Mouse (Mus musculus) stomach, postnatal 0 days (tissue): ENCODE results near the gene Il17f.

Source experiments
- CTCF ChIP-seq: IDR thresholded peaks from 2 replicates; pipeline ENCODE4 v1.5.1; 2016; ENCODE audit warnings: antibody characterized with exemption, low read depth, mild to moderate bottlenecking, moderate library complexity
- EP300 ChIP-seq: optimal IDR thresholded peaks from 2 replicates; pipeline ENCODE3; 2016; ENCODE audit warnings: antibody characterized with exemption

GRCm38 (mm10) chr1:20754439-20754838 is 36.0 kb downstream of the Il17f start:
- TF ChIP-seq CTCF (no peak), EP300 (no peak)
